Mouse (Mus musculus): ENCODE results near the gene Gpr156.

Gene Gpr156

GRCm38 (mm10) chr16:37916138-37916817, at the start of gene Gpr156:
Gene Gpr156, plus strand, starts transcription at chr16:37916496.
- in situ Hi-C loops (cut with MboI, MseI): no loop called here

- in situ Hi-C loops (cut with MboI, MseI): no loop called here
Observed at GRCm38 (mm10) chr16:37867791-37868505, 48.3 kb upstream of the Gpr156 start, which contains the start of gene Lrrc58. Gene Lrrc58, plus strand, starts transcription at chr16:37868389.

- in situ Hi-C loops (cut with MboI, MseI): no loop called here
Observed at GRCm38 (mm10) chr16:37868506-37869469, 47.5 kb upstream of the Gpr156 start.

GRCm38 (mm10) chr16:37869470-37870231, 46.6 kb upstream of the Gpr156 start:
- in situ Hi-C loops (cut with MboI, MseI): loop anchor here in 1 of 2 experiments (5.0 kb wide), 1 partner anchor 228 kb away; no protein-coding TSS in a partner anchor

GRCm38 (mm10) chr16:37871112-37871715, 45.1 kb upstream of the Gpr156 start:
- in situ Hi-C loops (cut with MboI, MseI): loop anchor here in 1 of 2 experiments (5.0 kb wide), 1 partner anchor 226 kb away; no protein-coding TSS in a partner anchor

GRCm38 (mm10) chr16:37874501-37875235, 41.6 kb upstream of the Gpr156 start:
- in situ Hi-C loops (cut with MboI, MseI): loop anchor here in 1 of 2 experiments (5.0 kb wide), 1 partner anchor 223 kb away; no protein-coding TSS in a partner anchor

- in situ Hi-C loops (cut with MboI, MseI): no loop called here
Observed at GRCm38 (mm10) chr16:37877406-37877805, 38.9 kb upstream of the Gpr156 start.

GRCm38 (mm10) chr16:37878951-37879505, 37.3 kb upstream of the Gpr156 start:
- in situ Hi-C loops (cut with MboI, MseI): no loop called here

GRCm38 (mm10) chr16:37879750-37880419, 36.4 kb upstream of the Gpr156 start:
- in situ Hi-C loops (cut with MboI, MseI): no loop called here

- in situ Hi-C loops (cut with MboI, MseI): no loop called here
Observed at GRCm38 (mm10) chr16:37881168-37881567, 35.1 kb upstream of the Gpr156 start.

- in situ Hi-C loops (cut with MboI, MseI): no loop called here
Observed at GRCm38 (mm10) chr16:37888986-37889385, 27.3 kb upstream of the Gpr156 start.

- in situ Hi-C loops (cut with MboI, MseI): no loop called here
Observed at GRCm38 (mm10) chr16:37892667-37893066, 23.6 kb upstream of the Gpr156 start.

- in situ Hi-C loops (cut with MboI, MseI): no loop called here
Observed at GRCm38 (mm10) chr16:37893381-37893780, 22.9 kb upstream of the Gpr156 start.

GRCm38 (mm10) chr16:37893942-37894341, 22.4 kb upstream of the Gpr156 start:
- in situ Hi-C loops (cut with MboI, MseI): no loop called here

- in situ Hi-C loops (cut with MboI, MseI): no loop called here
Observed at GRCm38 (mm10) chr16:37898790-37899189, 17.5 kb upstream of the Gpr156 start.

- in situ Hi-C loops (cut with MboI, MseI): no loop called here
Observed at GRCm38 (mm10) chr16:37899357-37899756, 16.9 kb upstream of the Gpr156 start.

- in situ Hi-C loops (cut with MboI, MseI): no loop called here
Observed at GRCm38 (mm10) chr16:37901318-37901717, 15.0 kb upstream of the Gpr156 start.

GRCm38 (mm10) chr16:37906456-37906855, 9.8 kb upstream of the Gpr156 start:
- in situ Hi-C loops (cut with MboI, MseI): no loop called here

- in situ Hi-C loops (cut with MboI, MseI): no loop called here
Observed at GRCm38 (mm10) chr16:37911086-37911485, 5.2 kb upstream of the Gpr156 start.

Measured in T-helper 17 cell (primary cell).